Mouse (Mus musculus): Measurements from ENCODE around the gene Tdrd5. TPM values are rescaled to one million over a fixed set of nuclear protein-coding genes. Genes with fewer than 3 reads are reported as not detected.
"Not testable (repeated sequence)": the region's sequence is repeated elsewhere in the genome, so short reads cannot be mapped to it uniquely, and the experiment has no call there.

Tdrd5 gene
- polyA plus RNA-seq, 1 experiment from 2014 or later = 24.0 TPM

DNA sequence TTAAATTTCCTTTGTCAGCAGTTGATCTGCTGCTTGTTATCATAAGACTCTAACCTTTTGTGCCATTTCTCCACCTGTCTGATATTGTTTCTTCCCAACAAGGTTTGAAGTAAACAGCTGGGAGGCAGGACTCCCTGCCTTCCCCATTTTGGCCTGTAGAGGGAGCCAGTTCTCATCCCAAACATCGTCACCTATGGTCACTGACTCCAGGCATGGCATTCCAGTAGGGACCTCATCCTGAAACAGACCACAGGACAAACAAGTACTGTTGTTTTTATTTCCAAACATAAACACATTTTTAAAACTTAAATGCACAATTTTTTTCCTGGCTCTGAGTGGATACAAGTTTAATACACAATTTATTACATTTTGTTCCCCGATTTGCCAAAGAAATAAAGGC lies 40.1 kb downstream of the Tdrd5 start:
- DNase-seq (ENCODE audit: low spot score) = peak; percentile 36

DNA sequence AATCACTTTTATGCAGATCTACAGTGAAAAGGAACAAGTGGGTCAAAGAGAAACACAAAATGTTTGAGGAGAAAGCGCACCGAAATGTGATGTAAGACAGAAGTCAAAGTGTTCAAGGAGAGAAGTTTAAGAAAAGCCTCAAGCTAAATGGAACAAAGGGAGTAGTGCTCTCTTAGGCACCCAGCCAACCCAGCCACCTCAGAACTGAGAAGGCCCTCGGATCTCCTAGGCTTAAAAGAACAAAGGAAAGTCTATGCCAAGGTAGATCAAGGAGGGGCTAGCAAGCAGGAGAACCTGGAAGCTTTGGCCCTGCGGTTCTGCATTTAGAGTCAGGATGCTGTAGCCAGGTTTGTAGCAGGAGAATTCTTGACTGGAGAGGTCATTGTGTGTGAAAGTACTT lies 48.6 kb downstream of the Tdrd5 start:
- no peak for DNase-seq (ENCODE audit: low spot score)

DNA sequence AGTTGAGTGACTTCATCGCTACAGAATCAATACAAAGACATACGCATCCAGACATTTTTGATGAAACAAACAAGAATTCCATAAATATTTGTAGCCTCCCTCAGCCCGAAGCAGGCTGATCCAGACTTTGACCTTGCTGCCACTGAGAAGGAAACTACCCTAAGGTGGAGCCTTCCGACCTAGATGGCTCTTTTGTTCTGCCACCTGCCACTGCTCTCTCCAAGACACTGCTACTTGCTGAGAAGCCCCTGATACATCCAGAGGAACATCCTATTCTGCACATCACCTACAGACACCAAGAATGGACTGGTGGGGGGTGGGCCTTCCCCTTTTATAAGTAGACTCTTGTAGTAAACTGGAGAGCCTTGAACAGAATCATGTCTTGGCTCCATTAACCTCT lies 52.4 kb downstream of the Tdrd5 start:
- DNase-seq (ENCODE audit: low spot score) = not testable (repeated sequence)

DNA sequence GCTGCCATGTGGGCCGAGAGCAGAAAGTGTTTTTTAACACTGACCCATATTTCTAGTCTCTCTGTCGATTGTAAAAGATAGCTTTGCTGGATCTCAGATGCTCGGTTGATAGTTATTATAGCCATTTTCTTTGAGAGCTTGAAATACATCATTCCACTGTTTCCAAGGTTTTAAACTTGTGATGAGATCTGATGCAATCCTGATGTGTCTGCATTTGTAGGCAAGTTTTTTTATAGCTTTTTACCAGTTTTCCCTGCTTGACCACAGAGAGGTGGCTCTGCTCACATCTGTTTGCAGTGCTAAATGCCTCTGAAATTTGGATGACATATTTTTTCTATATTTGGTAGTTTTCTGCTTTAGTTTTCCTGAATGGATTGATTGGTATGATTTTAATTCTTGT lies 55.6 kb downstream of the Tdrd5 start:
- no peak for DNase-seq (ENCODE audit: low spot score)

DNA sequence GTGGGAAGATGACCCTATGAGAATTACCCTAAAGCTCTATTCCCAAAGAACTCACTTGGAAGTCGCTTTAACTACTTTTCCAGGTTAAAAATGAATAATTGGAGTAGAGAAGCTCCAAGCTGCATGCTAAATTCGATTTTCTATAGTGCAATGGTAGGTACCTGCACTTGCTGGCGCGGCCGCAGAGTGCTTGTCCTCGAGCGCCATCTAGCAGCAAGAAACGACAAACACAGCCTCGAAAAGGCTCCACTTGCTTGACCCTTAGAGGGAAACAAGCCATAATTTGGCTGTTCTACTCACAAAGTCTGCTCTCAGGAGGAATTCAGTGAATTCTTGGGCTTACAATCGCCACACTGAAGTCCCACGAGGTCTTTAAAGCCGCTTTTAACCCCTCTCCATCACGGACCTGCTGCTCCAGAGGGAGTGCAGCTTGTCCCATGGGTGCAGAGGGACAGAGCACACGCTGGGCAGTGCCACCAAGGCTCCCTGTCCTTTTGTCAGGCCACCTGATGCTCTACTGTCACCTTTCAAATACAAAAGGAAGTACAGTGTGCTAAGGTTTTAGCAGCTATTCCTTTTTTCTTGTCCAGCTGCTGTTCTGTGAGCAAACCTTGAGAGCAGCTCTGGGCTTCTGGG lies 61.6 kb downstream of the Tdrd5 start:
- DNase-seq (ENCODE audit: low spot score) = peak; percentile 77

DNA sequence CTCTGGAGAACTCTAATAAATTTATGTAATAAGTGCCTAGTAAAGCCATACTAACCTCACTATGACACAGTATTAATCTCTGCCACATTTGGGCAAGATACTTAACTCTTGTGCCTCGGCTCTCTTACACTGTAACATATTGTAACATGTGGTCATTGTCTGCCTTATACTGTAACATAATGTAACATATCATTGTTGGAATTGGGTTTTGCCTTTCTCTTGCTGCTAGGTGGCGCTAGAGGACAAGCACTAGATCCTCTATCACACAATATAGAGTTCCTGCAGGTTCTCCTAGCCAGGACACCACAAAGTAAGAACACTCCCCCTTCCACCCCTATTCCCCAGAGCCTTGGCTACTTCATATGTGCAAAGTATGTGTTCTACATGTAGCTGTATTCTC lies 62.4 kb downstream of the Tdrd5 start:
- peak; percentile 84 for DNase-seq (ENCODE audit: low spot score)

DNA sequence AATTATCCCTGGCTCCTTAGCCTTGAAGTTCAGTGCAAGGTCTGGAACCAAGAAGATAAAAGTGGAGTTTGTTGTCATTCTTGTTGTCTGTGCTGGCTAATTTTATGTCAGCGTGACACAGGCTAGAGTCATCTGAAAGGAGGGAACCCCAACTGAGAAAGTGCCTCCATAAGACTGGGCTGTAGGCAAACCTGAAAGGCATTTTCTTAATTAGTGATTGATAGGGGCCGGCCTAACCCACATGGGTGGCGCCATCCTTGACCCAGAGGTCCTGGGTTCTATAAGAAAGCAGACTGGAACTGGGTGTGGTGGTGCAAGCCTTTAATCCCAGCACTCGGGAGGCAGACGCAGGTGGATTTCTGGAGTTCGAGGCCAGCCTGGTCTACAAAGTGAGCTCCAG lies 72.3 kb downstream of the Tdrd5 start:
- no peak for DNase-seq (ENCODE audit: low spot score)

DNA sequence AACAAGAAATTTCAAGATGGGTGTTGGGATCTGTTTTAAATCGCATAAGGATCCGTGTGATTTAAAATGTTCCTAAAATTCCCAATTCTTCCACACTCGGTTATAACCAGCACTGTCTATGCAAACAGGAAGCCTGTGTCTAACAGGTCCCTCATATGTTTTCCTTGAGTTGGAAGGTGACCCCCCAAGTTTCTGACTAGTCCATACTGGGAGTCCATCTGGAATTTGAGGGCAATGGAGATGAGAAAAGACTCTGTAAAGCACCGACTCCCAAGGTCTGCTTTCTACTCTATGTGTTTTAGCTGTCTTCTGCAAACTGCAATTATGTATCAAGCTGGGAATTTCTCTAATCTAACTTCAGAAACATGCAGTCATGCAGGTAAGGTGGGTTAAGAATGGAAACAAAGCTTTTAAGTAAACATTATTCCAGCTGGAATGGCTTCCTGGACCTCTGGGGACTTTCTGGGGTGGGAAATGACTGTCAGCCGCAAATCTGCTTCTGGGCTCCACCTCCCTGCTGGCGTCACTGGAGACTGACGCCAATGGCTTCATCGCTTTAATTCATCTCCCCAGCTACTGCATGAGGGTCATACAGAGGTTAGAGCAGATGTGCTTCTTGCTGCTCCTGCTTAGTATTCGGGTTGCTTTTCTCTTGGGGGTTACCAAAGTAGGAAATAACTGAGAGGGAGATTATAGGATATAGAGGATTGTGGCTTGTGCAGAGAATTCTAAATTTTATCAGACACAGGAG lies 73.0 kb downstream of the Tdrd5 start:
- no peak for DNase-seq (ENCODE audit: low spot score)

DNA sequence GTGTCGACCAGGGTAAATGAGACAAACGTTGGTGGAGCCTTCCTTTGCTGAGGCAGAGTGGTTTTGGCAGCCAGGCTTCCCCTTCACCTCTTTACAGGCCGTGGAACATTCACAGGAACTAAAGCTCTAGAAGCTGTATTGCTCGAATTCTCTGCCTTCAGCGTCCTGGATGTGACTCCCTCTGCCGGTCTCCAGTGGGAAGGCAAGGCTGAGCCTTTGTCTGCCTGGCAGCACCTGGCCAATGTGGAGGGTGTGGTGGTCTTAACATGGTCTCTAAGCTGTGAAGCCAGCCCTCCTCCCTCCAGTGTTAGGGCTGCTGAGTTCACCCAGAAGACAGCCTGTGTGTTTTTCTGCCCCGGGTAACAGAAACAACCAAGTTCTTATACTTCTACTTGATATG lies 74.0 kb downstream of the Tdrd5 start:
- DNase-seq (ENCODE audit: low spot score) = peak; percentile 80

DNA sequence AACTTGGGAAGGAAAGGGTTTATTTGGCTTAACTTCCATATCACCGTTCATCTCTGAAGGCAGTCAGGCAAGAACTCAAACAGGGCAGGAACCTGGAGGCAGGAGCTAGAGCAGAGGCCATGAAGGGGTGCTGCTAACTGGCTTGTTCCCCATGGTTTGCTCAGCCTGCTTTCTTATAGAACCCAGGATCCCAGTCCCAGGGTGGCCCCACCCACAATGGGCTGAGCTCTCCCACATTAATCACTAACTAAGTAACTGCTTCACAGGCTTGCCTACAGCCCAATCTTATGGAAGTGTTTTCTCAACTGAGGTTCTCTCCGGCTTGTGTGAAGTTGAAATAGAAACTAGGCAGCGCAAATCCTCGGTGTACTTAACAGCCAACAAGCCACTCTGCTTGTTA lies 74.7 kb downstream of the Tdrd5 start:
- no peak for DNase-seq (ENCODE audit: low spot score)

DNA sequence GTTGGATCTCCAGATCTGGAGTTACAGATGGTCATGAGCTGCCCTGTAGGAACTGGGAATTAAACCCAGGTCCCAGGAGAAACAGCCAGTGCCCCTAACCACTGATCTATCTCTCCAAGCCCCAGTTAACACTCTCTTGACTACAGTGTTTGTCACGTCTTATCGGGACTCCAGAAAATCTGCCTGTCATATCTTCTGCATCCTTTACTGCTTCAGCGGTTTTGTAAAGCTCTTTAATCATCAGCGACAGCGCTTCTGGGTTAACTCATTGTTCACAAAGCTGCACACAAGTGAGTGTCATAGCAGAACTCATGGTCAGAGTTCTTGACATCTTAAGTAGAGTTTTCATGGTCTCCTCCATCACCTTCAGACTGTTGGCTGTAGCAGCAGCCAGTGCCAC lies 76.6 kb downstream of the Tdrd5 start:
- DNase-seq (ENCODE audit: low spot score) = no peak

DNA sequence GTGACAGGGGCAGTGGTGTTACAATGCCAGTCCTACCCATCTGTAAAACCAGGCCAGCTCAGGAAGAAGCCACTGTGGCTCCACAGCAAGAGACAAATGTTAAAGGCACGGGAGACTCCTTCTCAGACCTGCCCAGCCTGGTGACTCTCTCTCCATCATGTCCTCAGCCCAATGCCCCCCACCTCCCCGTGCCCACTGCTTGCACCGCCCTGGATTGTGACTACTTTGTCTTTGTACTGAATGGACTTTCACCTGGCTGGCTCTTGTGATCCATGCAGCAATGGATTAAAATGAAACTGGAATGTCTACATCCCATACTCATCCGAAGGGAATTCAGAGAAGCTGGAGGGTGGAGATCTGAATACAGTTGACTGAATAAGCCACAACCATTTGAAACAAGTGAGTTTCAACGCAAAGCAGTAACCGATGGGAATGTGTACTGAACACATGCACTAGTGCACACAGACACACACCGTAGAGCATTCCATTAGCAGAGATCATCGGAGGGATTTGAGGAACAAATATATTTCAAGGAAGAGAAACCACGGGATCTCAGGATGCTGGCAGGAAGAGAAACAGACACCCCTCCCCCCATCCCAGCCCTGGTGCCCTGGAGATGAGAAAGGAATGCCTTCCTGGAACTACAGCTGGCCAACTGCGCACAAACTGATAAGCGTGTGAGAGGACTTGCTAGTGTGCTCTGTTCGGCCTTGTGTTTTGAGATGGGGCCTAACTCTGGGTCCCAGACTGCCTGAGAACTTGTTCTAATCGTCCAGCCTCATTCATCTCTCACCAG lies 81.1 kb downstream of the Tdrd5 start:
- DNase-seq (ENCODE audit: low spot score) = no peak

DNA sequence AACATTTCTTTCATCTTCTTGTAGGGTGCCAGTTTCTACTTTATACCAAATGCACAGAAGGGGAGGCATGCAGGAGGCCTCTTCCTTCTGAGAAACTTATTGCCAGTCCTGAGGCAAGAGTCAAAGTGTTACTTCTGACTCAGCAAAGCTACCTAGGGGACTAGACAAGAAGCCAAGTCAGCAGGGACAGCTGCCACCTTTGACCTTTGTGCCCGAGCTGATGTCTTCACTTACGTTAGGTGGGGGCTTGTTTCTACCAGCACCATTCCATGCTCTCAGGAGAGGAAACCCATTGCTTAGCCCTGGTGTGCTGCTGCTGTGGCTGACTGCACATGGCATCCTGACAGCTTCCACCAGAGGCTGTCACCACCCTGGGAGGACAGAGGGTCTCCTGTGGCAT lies 82.1 kb downstream of the Tdrd5 start:
- no peak for DNase-seq (ENCODE audit: low spot score)

DNA sequence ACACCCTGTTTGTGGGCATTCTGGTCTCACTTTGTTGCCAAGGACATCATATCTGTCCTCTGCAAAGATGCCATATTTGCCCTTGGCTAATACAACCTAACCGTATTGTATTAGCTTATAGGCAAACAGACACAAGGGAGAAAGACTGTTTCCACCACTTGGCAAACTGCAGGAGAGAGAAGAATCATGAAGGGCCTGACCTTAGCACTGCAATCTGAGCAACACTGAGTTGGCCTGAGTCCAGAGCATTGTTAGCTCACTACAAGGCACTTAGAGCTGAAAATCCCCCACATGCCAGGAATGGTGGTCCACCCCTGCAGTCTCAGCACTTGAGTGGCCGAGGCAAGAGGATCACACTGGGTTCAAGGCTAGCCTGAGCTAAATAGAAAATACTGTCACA lies 84.9 kb downstream of the Tdrd5 start:
- no peak for DNase-seq (ENCODE audit: low spot score)

DNA sequence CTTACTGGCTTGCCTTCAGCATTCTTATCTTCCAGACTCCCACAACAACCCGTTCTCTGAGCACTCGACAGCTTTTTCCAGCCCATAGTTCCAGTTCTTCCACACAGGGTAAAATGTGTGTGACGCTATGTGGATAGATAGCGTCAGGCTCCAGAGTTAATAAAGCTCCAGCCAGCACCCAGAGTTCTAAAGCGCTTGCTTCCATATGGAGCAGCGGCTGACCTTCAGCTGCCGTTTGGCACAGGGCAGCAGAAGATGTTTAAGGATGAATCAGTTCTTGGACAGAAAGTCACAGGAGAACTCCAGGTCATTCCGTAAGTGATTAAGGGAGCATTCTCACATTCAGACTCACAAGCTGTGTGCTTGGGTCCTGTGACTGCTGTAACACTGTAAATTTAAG lies 85.5 kb downstream of the Tdrd5 start:
- DNase-seq (ENCODE audit: low spot score) = no peak

DNA sequence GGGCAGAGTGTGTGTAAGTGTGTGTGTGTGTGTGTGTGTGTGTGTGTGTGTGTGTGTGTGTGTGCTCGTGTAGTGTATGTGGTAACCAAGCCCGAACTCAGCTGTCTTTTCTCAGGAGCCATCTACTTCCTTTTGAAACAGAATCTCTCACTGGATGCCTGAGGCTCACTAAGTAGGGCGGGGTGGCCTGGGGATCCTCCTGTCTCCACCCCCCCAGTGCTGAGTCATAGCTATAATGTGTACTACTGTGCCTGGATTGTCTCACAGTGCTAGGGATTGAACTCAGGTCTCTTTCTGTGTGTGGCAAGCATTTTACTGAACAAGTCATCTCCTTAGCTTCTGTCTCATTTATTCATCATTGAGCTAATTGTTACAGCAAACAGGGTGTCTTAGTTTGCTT lies 86.1 kb downstream of the Tdrd5 start:
- DNase-seq (ENCODE audit: low spot score) = peak; percentile 47

DNA sequence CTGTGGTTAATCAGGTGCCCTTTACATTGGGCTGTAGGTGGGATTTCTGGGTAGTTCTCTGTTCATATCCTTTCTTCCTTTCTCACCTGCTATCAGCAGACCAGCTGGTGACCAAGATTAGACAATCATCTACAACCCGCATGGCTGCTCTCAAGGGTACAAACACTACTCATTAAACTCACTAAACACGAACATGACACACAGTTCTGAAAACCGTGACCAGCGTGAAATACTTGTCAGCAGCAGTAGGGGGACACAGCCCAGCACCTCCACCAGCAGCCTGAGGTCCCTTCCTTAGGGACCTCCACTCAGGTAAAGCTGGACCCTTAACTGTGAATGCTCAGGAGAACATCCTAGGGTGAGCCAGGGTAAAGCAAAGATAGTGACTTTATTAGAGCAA lies 87.2 kb downstream of the Tdrd5 start:
- DNase-seq (ENCODE audit: low spot score) = no peak

DNA sequence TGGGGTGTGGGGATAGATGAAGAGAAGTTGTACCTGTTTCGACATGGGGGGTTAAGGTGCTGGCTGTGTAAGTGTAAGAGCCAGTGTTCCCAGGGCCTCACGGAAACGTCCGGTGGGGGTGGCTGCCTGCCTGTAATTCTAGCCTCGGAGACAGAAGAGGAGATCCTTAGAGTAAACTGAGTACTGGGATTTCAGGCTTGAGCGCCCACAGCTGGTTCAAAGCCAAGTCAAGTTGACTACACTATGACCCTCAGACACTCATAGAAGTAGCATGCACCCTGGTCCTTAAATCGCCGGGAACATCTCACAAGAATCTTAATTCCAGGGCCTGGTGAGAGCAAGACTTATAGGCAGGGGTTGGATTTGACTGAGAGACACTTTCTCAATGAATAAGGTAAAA lies 88.8 kb downstream of the Tdrd5 start:
- no peak for DNase-seq (ENCODE audit: low spot score)

DNA sequence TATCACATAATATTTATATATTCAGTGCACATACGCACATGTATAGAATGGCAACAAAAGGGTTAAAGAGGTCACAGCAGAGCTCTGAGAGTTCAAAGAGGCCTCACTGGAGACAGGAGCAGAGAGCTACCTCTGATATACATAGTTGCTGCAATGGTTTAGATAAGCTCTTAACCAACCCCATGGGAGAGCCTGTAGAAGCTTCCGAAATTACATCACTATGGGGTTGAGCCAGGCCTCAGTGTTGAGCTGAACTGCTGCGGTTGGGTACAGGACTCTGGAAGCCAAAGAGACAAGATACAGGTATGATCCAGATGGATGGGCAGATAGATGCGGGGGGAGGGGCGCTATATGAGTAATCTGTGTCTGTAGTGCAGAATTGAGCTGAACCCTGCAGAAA lies 90.5 kb downstream of the Tdrd5 start:
- DNase-seq (ENCODE audit: low spot score) = no peak

DNA sequence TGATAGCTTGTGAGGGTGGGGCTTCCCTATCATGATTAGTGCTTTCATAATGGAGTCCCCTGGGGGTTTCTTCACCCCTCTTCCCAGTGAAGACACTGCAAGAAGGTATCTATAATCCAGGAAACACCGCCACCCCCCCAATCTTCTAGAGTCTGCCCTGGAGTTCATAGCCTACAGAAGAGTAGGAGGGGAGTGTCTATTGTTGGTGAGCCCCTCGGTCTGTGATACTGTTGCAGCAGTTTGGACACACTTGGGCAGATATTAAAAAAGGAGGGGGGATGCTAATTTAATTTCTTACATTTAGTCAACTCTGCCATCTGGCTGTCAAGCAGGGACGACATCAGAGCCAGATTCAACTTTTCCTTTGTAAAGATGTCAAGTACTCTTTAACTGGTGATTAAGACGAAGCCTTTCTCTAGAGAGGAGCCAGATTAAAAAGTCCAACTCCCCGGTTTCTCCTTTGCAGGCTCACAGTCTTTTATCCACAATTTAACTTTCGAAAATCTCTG lies 91.6 kb downstream of the Tdrd5 start:
- DNase-seq (ENCODE audit: low spot score) = no peak
